In genomic region chr1:59355440-59355839, GRCm38 (mm10) we compare ENCODE assay signal across 24 mouse cellular contexts.
DNase-seq lines count a peak whose midpoint lies in the region; ATAC-seq and TF ChIP-seq lines count a peak whose summit lies in the region.
"Had no signal": no experiment of that assay in that cellular context is flagged by ENCODE, and none has a peak within 500 bp of the region (broad histone marks: within the 10 kb centered on the region; RNA-seq: fewer than 3 reads in every experiment).

No protein-coding gene starts in this region.

- ATAC-seq in G1E (ENCODE audit: extremely low read depth, insufficient number of reproducible peaks, low FRiP score, poor library complexity, severe bottlenecking) = peak; percentile 92
- peak; percentile 65 for ATAC-seq in liver, embryonic 14.5 days (ENCODE audit: insufficient read depth)
- no peak for ATAC-seq in megakaryocyte, adult 5-6 weeks (ENCODE audit: poor library complexity, severe bottlenecking)
- ATAC-seq in cerebellum, adult (ENCODE audit: insufficient number of reproducible peaks, low FRiP score, low TSS enrichment) = no peak
- ATAC-seq: forebrain, embryonic 15.5 days had no signal

- WGBS in liver, embryonic 14.5 days (ENCODE audit: insufficient replicate concordance) = 27% methylated on average over 9 of the region's 9 CpGs

- no peak overlapping the region for H3K9ac ChIP-seq in liver, embryonic 14.5 days (replicated peaks)
- H3K9ac ChIP-seq: forebrain, embryonic 15.5 days; heart, embryonic 15.5 days; hindbrain, embryonic 13.5 days; neural tube, embryonic 13.5 days had no signal

- peak; percentile 34; the same call in 1 of the 2 replicates for TF ChIP-seq EP300 in liver, embryonic 14.5 days (IDR thresholded peaks at IDR 0.05; ENCODE audit: low read depth)

- H3K4me2 ChIP-seq in liver, embryonic 14.5 days (ENCODE audit: low read depth) = peak overlapping the region; percentile 2; the same call in 1 of the 2 replicates
- H3K4me2 ChIP-seq: forebrain, embryonic 15.5 days; heart, embryonic 15.5 days; hindbrain, embryonic 13.5 days; neural tube, embryonic 13.5 days had no signal

- H3K9me3 ChIP-seq in G1E (replicated peaks) = peaks cover 2% of the 10 kb centered on the region; the same call in 1 of the 2 replicates
- no peaks in the 10 kb centered on the region for H3K9me3 ChIP-seq in liver, embryonic 14.5 days (ENCODE audit: control insufficient read depth, low read length)
- H3K9me3 ChIP-seq: forebrain, embryonic 15.5 days; heart, embryonic 15.5 days; hindbrain, embryonic 13.5 days; limb, embryonic 10.5 days had no signal

- no peak overlapping the region; the same call in 1 of the 2 replicates for H3K4me3 ChIP-seq in G1E (ENCODE audit: low read depth, low read length)
- H3K4me3 ChIP-seq in liver, embryonic 14.5 days (ENCODE audit: insufficient read depth in 1 of 2, low read depth in 2 of 2, low read length in 2 of 2) = no peak overlapping the region
- H3K4me3 ChIP-seq: embryonic facial prominence, embryonic 10.5 days; forebrain, embryonic 15.5 days; heart, embryonic 15.5 days; hindbrain, embryonic 13.5 days; limb, embryonic 10.5 days; neural tube, embryonic 13.5 days had no signal

- H3K27ac ChIP-seq in liver, embryonic 14.5 days = no peak overlapping the region
- H3K27ac ChIP-seq: embryonic facial prominence, embryonic 10.5 days; forebrain, embryonic 15.5 days; heart, embryonic 15.5 days; hindbrain, embryonic 13.5 days; limb, embryonic 10.5 days; neural tube, embryonic 13.5 days; stomach, postnatal 0 days had no signal

- no peak for TF ChIP-seq CTCF in G1E (IDR thresholded peaks at IDR 0.05; ENCODE audit: low read depth, low read length)
- TF ChIP-seq CTCF in liver, embryonic 14.5 days (IDR thresholded peaks at IDR 0.05; ENCODE audit: low read depth) = no peak

- peak; percentile 21 for DNase-seq in 3134 (ENCODE audit: extremely low read depth, insufficient read length, low spot score)
- DNase-seq in G1E (ENCODE audit: low spot score) = peak; percentile 95
- DNase-seq in c-Kit-positive CD71-positive TER-119-positive erythroid progenitor cells, embryonic 14.5 days (ENCODE audit: low spot score) = peak; percentile 45
- peak; percentile 26 to 53 (median 34) for DNase-seq in liver, embryonic 14.5 days (ENCODE audit: low read depth in 3 of 3, low spot score in 3 of 3)
- no peak for DNase-seq in adrenal gland, postnatal 36 days
- no peak for DNase-seq in ovary, adult 18-20 months (ENCODE audit: low spot score)
- DNase-seq: B cell, adult 2 months; cerebellum, adult 8-10 months; gastrocnemius, postnatal 10 days; heart, postnatal 36 days; kidney, adult 11 months; lung, postnatal 10 days; midbrain, embryonic 14.5 days; thymus, adult 2 months; thymus, postnatal 4 days had no signal

- H3K36me3 ChIP-seq in G1E (replicated peaks) = no peaks in the 10 kb centered on the region
- no peaks in the 10 kb centered on the region for H3K36me3 ChIP-seq in liver, embryonic 14.5 days (replicated peaks; ENCODE audit: control insufficient read depth, insufficient read depth, low read depth)
- H3K36me3 ChIP-seq: embryonic facial prominence, embryonic 10.5 days; forebrain, embryonic 15.5 days; heart, embryonic 15.5 days; hindbrain, embryonic 13.5 days; limb, embryonic 10.5 days; neural tube, embryonic 13.5 days had no signal

- no peaks in the 10 kb centered on the region for H3K27me3 ChIP-seq in G1E (ENCODE audit: insufficient read depth, low read length)
- no peaks in the 10 kb centered on the region for H3K27me3 ChIP-seq in liver, embryonic 14.5 days (ENCODE audit: control insufficient read depth, insufficient read depth, low read length)
- H3K27me3 ChIP-seq: forebrain, embryonic 15.5 days; hindbrain, embryonic 13.5 days; neural tube, embryonic 13.5 days had no signal

- peaks cover 65% of the 10 kb centered on the region for H3K4me1 ChIP-seq in G1E (ENCODE audit: insufficient read depth, low read depth, low read length)
- H3K4me1 ChIP-seq in liver, embryonic 14.5 days (replicated peaks; ENCODE audit: control insufficient read depth in 2 of 2, insufficient read depth in 2 of 2, low read length in 1 of 2) = peaks cover 2 to 7% of the 10 kb centered on the region in 2 experiments; a peak in 2 of 4 replicates
- H3K4me1 ChIP-seq: forebrain, embryonic 15.5 days; heart, embryonic 15.5 days; hindbrain, embryonic 13.5 days; neural tube, embryonic 13.5 days had no signal

Comparison
In these comparisons a context has a peak if more than half of its experiments do, and no peak if none do; other contexts are left out.
1. DNase-seq: peak in 3134 (single experiment), G1E (single experiment), c-Kit-positive CD71-positive TER-119-positive erythroid progenitor cells, embryonic 14.5 days (single experiment) and liver, embryonic 14.5 days (3 of 3); none in adrenal gland, postnatal 36 days (0 of 2) and ovary, adult 18-20 months (single experiment).
2. ATAC-seq: peak in G1E (single experiment) and liver, embryonic 14.5 days (single experiment); none in megakaryocyte, adult 5-6 weeks (single experiment) and cerebellum, adult (single experiment).